Mouse (Mus musculus) erythroblast, embryonic 14.5 days (primary cell): ENCODE data around the gene Tnip3.

Experiments
- GATA1 ChIP-seq: IDR thresholded peaks from 2 replicates; pipeline ENCODE4 v1.6.1; 2012; ENCODE audit warnings: low read length, inconsistent platforms, mixed read lengths
- TAL1 ChIP-seq: IDR thresholded peaks from 3 replicates; pipeline ENCODE4 v1.6.1; 2012; ENCODE audit warnings: low read length, inconsistent platforms, mixed read lengths

DNA sequence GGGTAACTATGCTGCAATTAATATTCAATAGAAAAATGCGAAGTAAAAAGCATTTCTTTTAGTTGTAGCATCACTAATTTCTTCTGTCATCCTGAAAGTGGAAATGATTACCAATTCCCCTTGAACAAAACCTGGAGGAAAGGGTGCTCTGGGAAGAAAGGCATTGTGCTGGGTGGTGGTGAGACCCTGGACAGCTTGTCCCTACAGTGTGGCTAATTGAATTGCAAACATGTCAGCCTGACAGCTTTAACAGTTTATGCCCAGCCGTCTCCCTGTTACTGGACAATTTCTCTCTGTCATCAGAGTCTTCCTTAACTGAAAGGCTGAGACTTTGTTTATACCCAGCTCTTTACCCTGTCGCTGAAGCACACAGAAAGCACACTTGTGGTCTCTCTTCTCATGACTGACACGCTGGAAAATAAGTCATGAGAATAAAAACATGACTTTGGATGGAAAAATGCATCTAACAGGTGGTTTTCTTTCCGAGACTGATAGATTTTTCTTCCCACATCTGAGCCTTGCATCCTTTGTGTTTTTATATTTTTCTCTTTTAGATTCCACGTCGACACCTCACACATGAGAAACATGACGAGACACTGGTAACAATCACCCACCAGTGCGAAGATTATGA is 13.0 kb downstream of the Tnip3 start:
- TF ChIP-seq TAL1 (no peak), GATA1 (no peak)
